Mouse (Mus musculus): ENCODE data around the gene Serpinc1.

GRCm38 (mm10) chr1:160978071-160978735 lies at the start of gene Serpinc1:
- TF ChIP-seq CTCF (IDR thresholded peaks at IDR 0.05; ENCODE audit: insufficient read depth, low read length) (no peak), POLR2A (IDR thresholded peaks at IDR 0.05; ENCODE audit: borderline replicate concordance, extremely low read depth, low read depth, low read length) (no peak)
